Mouse (Mus musculus) cerebellum, adult 11 months (tissue): ENCODE measurements at regions not wholly inside any gene's neighbourhood (a gene's known extent, or its start where the extent isn't known, plus 50 kb on each side); places are given as distances from the start of the nearest gene placed in this dataset.

Source experiments
- DNase-seq: peaks from one replicate; pipeline ENCODE4 v3.0.0; 2022

GRCm38 (mm10) chr13:28692587-28692986 is 260.9 kb downstream of the Sox4 start:
- DNase-seq: no peak

DNA sequence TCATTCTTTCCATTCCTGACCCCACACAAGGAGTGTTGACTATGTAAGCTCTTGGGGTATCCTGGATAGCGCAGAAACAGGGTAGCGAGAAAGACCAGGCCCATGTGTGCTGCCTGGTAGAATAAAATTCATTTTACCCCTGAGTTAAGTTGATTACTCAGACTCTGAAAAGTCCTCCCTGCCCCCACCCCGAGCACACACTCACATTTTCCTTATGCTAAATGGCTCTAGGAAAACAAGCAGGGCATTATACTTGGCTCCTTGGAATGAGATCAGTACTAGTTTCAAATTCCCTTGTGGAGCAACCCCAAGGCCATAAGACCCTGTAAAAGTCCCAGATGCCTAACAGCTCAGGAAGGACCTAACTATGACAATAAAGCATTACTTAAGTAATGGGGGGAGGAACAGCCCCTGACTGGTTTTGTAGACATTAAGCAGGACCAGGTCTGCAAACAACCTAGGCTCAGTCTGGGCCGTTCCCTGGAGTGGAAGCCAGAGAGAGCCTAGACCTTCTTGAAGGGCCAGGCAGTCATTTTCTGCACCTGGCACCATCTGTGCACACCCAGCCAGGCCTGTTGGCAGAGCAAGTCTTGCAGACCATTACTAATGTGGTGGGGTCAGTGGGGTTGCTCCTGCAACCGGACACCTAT is 262.9 kb downstream of the Sox4 start:
- no peak for DNase-seq

DNA sequence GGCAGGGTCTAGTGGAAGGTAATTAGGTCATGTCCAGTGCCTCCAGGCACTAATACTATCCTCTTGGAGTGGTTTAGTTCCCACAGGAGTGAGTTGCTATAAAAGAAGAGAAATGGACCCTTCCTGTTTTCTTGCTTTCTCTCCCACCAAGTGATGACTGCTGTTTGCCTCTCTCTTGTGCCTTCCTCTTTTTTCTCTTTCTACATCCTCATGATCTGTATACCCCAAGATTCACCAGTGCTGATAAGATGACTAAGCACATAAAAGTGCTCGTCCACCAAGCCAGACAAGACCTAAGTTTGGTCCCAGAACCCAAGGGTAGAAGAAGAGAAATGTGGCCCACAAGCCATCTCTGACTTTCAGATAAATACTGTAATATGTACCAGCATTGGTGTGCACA is 265.7 kb downstream of the Sox4 start:
- DNase-seq: no peak

GRCm38 (mm10) chr13:28684311-28684710 is 269.2 kb downstream of the Sox4 start:
- no peak for DNase-seq

GRCm38 (mm10) chr13:28680266-28680665 is 273.2 kb downstream of the Sox4 start:
- DNase-seq: no peak

- no peak for DNase-seq
Measured at GRCm38 (mm10) chr13:28673622-28674021, 279.9 kb downstream of the Sox4 start.

DNA sequence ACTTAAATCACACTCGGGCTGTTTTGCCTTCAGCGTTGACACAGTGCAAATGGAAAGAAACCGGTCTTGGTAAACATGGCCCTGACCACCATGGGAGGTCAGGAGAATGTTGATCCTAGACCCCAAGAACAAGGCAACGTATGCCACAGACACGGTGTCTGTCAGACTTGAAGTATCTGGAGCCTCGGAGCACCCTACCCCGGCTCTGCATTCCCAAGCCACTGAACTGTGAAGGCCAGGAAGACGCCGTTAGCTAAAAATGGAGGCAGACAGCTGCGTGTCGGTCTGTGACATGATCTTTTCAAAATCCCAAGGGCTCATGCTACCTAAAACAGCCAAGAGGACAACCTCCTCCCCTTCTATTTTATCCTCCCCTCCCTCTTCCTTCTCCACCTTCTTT is 282.0 kb downstream of the Sox4 start:
- no peak for DNase-seq

GRCm38 (mm10) chr13:28669832-28670585 is 283.5 kb downstream of the Sox4 start:
- DNase-seq: no peak

DNA sequence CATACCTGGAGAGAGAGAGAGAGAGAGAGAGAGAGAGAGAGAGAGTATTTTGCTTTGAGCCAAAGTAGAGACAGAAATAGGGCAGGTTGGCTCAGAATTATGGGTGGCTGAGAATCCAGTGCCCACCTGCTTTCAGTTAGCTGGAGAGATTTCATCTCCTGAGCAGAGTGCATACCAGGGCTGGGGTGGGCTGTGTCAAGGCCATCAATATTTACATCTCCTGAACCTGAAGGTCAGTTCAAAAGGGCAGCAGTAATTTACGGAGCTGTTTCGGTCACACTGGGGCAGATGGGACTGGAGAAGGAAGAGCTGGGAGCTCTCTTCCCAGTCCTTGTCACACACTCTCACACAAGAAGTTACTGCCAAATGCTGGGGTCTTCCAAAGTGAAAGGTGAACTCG is 286.7 kb downstream of the Sox4 start:
- DNase-seq: no peak

GRCm38 (mm10) chr13:28665150-28665549 is 288.4 kb downstream of the Sox4 start:
- DNase-seq: no peak

- DNase-seq: no peak
Measured at GRCm38 (mm10) chr13:28664698-28665097, 288.8 kb downstream of the Sox4 start.

- DNase-seq: no peak
Measured at GRCm38 (mm10) chr13:28663950-28664681, 289.4 kb downstream of the Sox4 start.

DNA sequence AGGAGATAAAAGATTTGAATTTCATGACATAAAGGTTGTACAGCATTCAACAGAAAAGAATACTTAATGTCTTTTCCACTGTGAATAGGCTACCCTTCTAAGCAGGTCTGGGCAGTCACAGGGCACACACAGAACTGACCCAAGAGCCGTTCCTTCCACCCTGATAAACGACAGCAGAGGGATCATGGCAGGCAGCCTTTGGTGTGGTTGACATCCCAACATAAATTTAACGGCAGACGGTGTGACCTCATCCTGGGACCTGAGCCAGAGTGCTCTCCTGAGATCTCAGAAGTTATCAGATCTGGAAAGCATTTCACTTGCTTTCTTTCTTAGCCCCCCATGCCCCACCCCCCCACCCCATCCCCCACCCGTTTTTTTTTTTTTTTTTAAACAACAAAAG is 290.1 kb downstream of the Sox4 start:
- DNase-seq: no peak

DNA sequence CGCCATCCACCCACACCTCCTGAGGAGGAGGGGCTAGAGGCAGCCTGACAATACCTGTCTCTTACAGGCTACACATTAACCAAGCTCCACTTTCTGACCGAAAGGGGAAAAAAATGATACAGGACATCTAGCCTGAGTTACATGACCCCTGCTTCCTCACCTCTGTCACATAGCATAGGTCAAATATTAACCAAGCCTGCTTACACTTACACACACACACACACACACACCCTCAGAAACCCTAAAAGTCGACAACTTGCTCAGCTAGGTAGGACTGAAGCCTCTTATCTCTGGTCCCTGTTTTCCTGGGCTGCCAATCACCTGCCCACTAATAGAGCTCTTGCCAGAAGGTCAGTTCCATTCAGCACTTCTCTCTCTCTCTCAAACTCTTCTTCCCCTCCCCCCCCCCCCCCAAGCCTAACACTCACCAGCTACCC is 291.2 kb downstream of the Sox4 start:
- DNase-seq: no peak

GRCm38 (mm10) chr13:28660151-28660550 is 293.4 kb downstream of the Sox4 start:
- DNase-seq: no peak

GRCm38 (mm10) chr13:28658652-28659051 is 294.9 kb downstream of the Sox4 start:
- DNase-seq: no peak

DNA sequence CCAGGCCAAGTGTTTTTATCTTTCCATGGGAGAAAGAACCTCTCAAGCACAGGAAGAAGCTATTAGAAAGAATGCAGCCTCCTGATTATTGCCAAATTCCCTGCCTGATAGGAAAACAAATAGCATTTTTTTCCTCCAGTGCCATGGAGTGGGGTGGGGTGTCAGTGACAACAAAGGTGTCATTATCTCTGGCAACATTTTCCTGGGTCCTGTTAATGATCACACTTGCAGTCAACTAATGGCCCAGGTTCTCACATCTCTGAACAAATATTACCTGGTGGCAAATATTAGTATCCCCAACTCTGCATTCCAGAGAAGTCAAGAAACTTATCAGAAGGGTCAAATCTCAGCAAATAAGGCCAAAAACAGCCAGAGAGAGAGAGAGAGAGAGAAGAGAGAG is 298.6 kb downstream of the Sox4 start:
- DNase-seq: no peak

- no peak for DNase-seq
Measured at GRCm38 (mm10) chr13:28653362-28653761, 300.2 kb downstream of the Sox4 start.

GRCm38 (mm10) chr13:28651810-28652209 is 301.7 kb downstream of the Sox4 start:
- peak; percentile 0 for DNase-seq

- no peak for DNase-seq
Measured at GRCm38 (mm10) chr13:28645881-28646280, 307.6 kb downstream of the Sox4 start.

DNA sequence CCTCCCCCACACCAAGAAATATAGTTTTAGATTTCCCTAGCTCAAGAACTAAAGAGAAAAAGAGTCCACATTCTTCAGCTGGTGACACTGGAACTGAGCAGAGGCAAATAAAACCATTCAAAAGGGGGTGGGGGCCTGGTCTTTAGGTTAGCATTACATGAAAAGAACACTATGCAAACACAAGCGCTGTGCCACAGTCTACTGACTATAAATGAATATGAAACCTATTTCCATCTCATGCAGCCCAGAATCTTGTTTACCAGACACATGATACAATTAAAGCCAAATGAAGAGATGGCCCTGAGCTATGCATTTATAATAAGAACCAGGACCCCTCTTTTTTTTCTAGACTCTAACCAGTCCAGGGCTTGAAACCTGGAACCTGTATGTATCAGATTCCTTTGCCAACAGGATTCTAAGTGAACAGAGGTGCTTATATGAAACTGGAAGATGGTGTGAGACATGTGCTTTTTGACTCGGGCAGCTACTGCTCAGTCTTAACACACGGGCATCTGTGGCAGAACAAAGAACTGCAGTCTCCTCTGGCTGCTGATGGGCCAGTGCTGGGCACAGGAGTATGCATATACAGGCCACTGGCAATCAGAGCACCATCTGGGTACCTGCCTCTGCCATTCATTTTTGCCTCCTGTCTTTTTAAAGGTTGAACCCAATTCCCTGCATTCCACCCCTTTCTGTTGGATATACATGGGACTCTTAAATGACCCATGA is 308.5 kb downstream of the Sox4 start:
- no peak for DNase-seq

- DNase-seq: no peak
Measured at GRCm38 (mm10) chr13:28640826-28641225, 312.7 kb downstream of the Sox4 start.
